Mouse (Mus musculus): ENCODE results near the gene Acrbp. TPM values are rescaled to one million over a fixed set of nuclear protein-coding genes. Genes with fewer than 3 reads are reported as not detected.
"Not testable (repeated sequence)": the region's sequence is repeated elsewhere in the genome, so short reads cannot be mapped to it uniquely, and the experiment has no call there.

Gene Acrbp
- polyA plus RNA-seq, 1 experiment = 0.91 TPM

DNA sequence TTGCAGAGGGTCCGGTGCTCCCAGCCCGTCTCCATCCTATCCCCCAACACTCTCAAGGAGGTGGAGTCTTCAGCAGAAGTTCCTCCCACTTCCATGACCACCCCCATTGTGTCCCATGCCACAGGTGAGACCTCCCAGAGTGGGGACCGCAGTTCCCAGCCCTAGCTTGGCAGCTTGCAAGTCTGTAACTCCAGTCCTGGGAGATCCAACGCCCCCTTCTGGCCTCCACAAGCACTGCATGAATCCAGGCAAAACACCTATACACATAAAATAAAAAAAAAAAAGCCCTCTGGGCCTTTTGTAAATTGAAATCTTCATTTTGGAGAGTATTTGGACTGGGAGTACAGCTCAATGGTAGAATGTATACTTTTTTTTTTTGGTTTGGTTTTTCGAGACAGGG is 1.7 kb downstream of the Acrbp start:
- H3K79me2 ChIP-seq (ENCODE audit: control insufficient read depth, insufficient read depth) = no peaks in the 10 kb centered on the region
- TF ChIP-seq MAX (IDR thresholded peaks at IDR 0.05) = no peak
- no peak for TF ChIP-seq MYOG (IDR thresholded peaks at IDR 0.05; ENCODE audit: control insufficient read depth, extremely low read depth, insufficient read length)
- no peak for TF ChIP-seq CTCF (IDR thresholded peaks at IDR 0.05; ENCODE audit: control insufficient read depth, insufficient read depth, insufficient read length)
- TF ChIP-seq USF1 (IDR thresholded peaks at IDR 0.05; ENCODE audit: low read depth) = no peak
- TF ChIP-seq MYOD1 (IDR thresholded peaks at IDR 0.05; ENCODE audit: control insufficient read depth, insufficient read length, low read depth) = no peak
- no peak for TF ChIP-seq FOSL1 (IDR thresholded peaks at IDR 0.05; ENCODE audit: insufficient read depth, low read length, poor library complexity, severe bottlenecking)
- TF ChIP-seq CEBPB (IDR thresholded peaks at IDR 0.05; ENCODE audit: low read depth) = no peak
- H3K4me3 ChIP-seq (ENCODE audit: insufficient read depth, poor library complexity, severe bottlenecking) = no peak overlapping the region
- H3K36me3 ChIP-seq (ENCODE audit: control insufficient read depth, insufficient read depth) = peaks cover 29% of the 10 kb centered on the region
- no peaks in the 10 kb centered on the region for H3K27me3 ChIP-seq (ENCODE audit: control insufficient read depth, insufficient read depth, insufficient read length)
- H3K79me3 ChIP-seq (ENCODE audit: low read depth) = no peaks in the 10 kb centered on the region
- H3ac ChIP-seq (ENCODE audit: control insufficient read depth, insufficient read length, low read depth) = no peak overlapping the region

DNA sequence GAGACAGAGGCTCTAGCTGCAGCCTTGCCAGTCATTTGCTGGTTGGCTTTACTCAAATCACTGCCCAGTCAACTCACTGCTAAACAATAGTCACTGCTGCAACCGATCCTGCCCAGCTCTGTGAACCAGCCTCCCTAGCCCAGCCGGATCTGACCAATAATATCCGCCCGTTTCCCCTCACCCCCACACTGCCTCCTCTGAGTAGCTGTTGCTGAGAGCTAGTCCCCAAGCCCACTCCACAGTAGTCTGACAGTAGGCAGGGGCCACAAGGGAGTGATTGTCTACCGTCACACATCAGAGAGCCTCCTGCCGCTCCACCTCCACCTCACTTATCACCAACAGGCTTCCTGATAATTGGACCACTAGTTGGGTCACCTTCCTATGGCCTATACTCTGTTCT is 12.0 kb downstream of the Acrbp start:
- H3K27me3 ChIP-seq (ENCODE audit: control insufficient read depth, insufficient read depth, insufficient read length) = peaks cover 23% of the 10 kb centered on the region
- no peaks in the 10 kb centered on the region for H3K36me3 ChIP-seq (ENCODE audit: control insufficient read depth, insufficient read depth)

DNA sequence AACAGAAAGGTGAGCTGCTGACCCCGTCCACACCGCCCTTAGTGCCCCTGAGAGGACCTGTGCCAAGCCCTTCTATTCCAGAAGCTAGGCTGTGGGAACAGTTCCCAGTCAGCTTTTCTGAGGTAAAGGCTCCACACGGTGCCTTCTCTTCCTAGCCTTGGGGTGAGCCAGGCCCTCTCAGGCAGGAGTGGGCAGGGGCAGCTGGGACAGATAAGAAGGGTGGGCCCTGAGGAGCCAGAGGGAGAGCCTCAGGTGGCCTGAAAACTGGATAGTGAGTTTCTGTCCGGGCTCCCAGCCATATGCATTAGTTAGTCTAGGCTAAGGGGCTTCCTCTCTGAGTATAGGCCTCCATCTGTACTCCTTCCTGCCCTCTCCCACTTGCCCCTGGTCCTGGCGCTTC is 13.0 kb downstream of the Acrbp start:
- Histone ChIP-seq H3K79me3 (ENCODE audit: low read depth) (no peaks in the 10 kb centered on the region), H3ac (ENCODE audit: control insufficient read depth, insufficient read length, low read depth) (no peak overlapping the region), H3K4me3 (ENCODE audit: insufficient read depth, poor library complexity, severe bottlenecking) (no peak overlapping the region), H3K79me2 (ENCODE audit: control insufficient read depth, insufficient read depth) (no peaks in the 10 kb centered on the region), H3K36me3 (ENCODE audit: control insufficient read depth, insufficient read depth) (no peaks in the 10 kb centered on the region), H3K27me3 (ENCODE audit: control insufficient read depth, insufficient read depth, insufficient read length) (peaks cover 25% of the 10 kb centered on the region)
- TF ChIP-seq USF1 (IDR thresholded peaks at IDR 0.05; ENCODE audit: low read depth) (no peak), CTCF (IDR thresholded peaks at IDR 0.05; ENCODE audit: control insufficient read depth, insufficient read depth, insufficient read length) (no peak), CEBPB (IDR thresholded peaks at IDR 0.05; ENCODE audit: low read depth) (no peak), MYOG (IDR thresholded peaks at IDR 0.05; ENCODE audit: control insufficient read depth, extremely low read depth, insufficient read length) (no peak), FOSL1 (IDR thresholded peaks at IDR 0.05; ENCODE audit: insufficient read depth, low read length, poor library complexity, severe bottlenecking) (no peak), MAX (IDR thresholded peaks at IDR 0.05) (no peak), MYOD1 (IDR thresholded peaks at IDR 0.05; ENCODE audit: control insufficient read depth, insufficient read length, low read depth) (no peak)

More for the DNA sequence above, 12.0 kb downstream of the Acrbp start:
- H3ac ChIP-seq (ENCODE audit: control insufficient read depth, insufficient read length, low read depth) = no peak overlapping the region
- H3K79me2 ChIP-seq (ENCODE audit: control insufficient read depth, insufficient read depth) = no peaks in the 10 kb centered on the region
- H3K4me3 ChIP-seq (ENCODE audit: insufficient read depth, poor library complexity, severe bottlenecking) = no peak overlapping the region
- TF ChIP-seq MAX (IDR thresholded peaks at IDR 0.05) = no peak
- no peak for TF ChIP-seq MYOG (IDR thresholded peaks at IDR 0.05; ENCODE audit: control insufficient read depth, extremely low read depth, insufficient read length)
- no peak for TF ChIP-seq CEBPB (IDR thresholded peaks at IDR 0.05; ENCODE audit: low read depth)
- no peak for TF ChIP-seq CTCF (IDR thresholded peaks at IDR 0.05; ENCODE audit: control insufficient read depth, insufficient read depth, insufficient read length)
- TF ChIP-seq USF1 (IDR thresholded peaks at IDR 0.05; ENCODE audit: low read depth) = no peak
- TF ChIP-seq FOSL1 (IDR thresholded peaks at IDR 0.05; ENCODE audit: insufficient read depth, low read length, poor library complexity, severe bottlenecking) = no peak
- no peak for TF ChIP-seq MYOD1 (IDR thresholded peaks at IDR 0.05; ENCODE audit: control insufficient read depth, insufficient read length, low read depth)
- H3K79me3 ChIP-seq (ENCODE audit: low read depth) = no peaks in the 10 kb centered on the region

DNA sequence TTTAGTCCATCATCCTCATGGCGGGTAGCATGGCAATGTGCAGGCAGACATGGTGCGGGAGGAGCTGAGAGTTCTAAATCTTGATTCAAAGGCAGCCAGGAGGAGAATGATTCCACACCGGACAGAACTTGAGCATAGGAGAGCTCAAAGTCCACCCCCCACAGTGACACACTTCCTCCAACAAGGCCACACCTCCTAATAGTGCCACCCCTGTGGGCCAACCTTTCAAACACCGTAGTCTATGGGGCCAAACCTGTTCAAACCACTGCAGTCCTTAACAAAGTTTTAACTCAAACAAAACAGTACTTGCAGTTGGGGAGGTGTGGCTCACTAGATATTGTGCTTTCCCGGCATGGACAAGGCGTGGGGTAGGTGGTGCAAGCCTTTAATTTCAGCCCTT is 14.4 kb downstream of the Acrbp start:
- no peak overlapping the region for H3ac ChIP-seq (ENCODE audit: control insufficient read depth, insufficient read length, low read depth)
- no peak overlapping the region for H3K4me3 ChIP-seq (ENCODE audit: insufficient read depth, poor library complexity, severe bottlenecking)
- no peaks in the 10 kb centered on the region for H3K79me2 ChIP-seq (ENCODE audit: control insufficient read depth, insufficient read depth)
- H3K27me3 ChIP-seq (ENCODE audit: control insufficient read depth, insufficient read depth, insufficient read length) = peaks cover 38% of the 10 kb centered on the region
- no peaks in the 10 kb centered on the region for H3K36me3 ChIP-seq (ENCODE audit: control insufficient read depth, insufficient read depth)
- no peaks in the 10 kb centered on the region for H3K79me3 ChIP-seq (ENCODE audit: low read depth)
- TF ChIP-seq CTCF (IDR thresholded peaks at IDR 0.05; ENCODE audit: control insufficient read depth, insufficient read depth, insufficient read length) (no peak), MAX (IDR thresholded peaks at IDR 0.05) (no peak), FOSL1 (IDR thresholded peaks at IDR 0.05; ENCODE audit: insufficient read depth, low read length, poor library complexity, severe bottlenecking) (no peak)

DNA sequence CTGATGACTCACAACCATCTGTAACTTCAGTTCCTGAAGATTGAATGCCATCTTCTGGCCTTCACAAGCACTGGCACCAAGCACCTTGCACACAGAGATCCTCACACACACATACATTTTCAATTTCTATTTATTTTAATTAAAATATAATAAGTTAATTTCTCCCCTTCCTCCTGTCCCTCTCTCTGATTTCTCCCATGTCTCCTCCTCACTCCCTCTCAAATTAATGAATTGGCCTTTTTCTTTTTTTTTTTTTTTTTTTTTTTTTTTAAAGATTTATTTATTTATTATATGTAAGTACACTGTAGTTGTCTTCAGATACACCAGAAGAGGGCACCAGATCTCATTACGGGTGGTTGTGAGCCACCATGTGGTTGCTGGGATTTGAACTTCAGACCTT is 15.7 kb downstream of the Acrbp start:
- H3K4me3 ChIP-seq (ENCODE audit: insufficient read depth, poor library complexity, severe bottlenecking); H3K36me3 ChIP-seq (ENCODE audit: control insufficient read depth, insufficient read depth): not testable (repeated sequence)

DNA sequence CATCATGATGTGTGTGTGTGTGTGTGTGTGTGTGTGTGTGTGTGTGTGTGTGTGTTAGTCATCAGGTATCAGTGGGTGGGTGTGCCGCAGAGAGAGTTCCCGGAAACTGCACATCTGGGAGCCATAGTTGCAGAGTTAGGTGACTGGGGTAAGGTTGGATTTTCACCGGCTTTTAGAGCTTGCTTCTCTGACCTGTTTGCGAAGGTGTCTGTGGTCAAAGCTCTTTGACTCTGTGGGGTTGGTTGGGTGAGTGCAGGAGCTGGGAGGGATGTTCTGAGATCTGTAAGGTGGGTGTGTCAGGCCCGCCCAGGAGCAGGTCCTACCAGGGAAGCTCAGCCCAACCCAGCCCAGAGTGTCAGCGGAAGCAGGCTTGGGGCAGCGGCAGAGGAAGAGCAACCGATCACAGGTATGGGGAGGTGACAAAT is 18.1 kb downstream of the Acrbp start, which contains the start of gene Lpar5:
Gene Lpar5, plus strand, starts transcription at position 350 of the 425 bp plus-strand sequence.
- TF ChIP-seq MYOG (IDR thresholded peaks at IDR 0.05; ENCODE audit: control insufficient read depth, extremely low read depth, insufficient read length) = no peak
- no peak for TF ChIP-seq CEBPB (IDR thresholded peaks at IDR 0.05; ENCODE audit: low read depth)
- TF ChIP-seq FOSL1 (IDR thresholded peaks at IDR 0.05; ENCODE audit: insufficient read depth, low read length, poor library complexity, severe bottlenecking) = no peak
- no peak for TF ChIP-seq CTCF (IDR thresholded peaks at IDR 0.05; ENCODE audit: control insufficient read depth, insufficient read depth, insufficient read length)
- TF ChIP-seq USF1 (IDR thresholded peaks at IDR 0.05; ENCODE audit: low read depth) = no peak
- TF ChIP-seq MAX (IDR thresholded peaks at IDR 0.05) = no peak
- TF ChIP-seq MYOD1 (IDR thresholded peaks at IDR 0.05; ENCODE audit: control insufficient read depth, insufficient read length, low read depth) = no peak
- Histone ChIP-seq H3K4me3 (ENCODE audit: insufficient read depth, poor library complexity, severe bottlenecking) (no peak within 1 kb of the TSS), H3ac (ENCODE audit: control insufficient read depth, insufficient read length, low read depth) (no peak within 1 kb of the TSS), H3K36me3 (ENCODE audit: control insufficient read depth, insufficient read depth) (no peaks in the 10 kb centered on the region), H3K27me3 (ENCODE audit: control insufficient read depth, insufficient read depth, insufficient read length) (peaks cover 33% of the 10 kb centered on the region), H3K79me2 (ENCODE audit: control insufficient read depth, insufficient read depth) (no peaks in the 10 kb centered on the region), H3K79me3 (ENCODE audit: low read depth) (no peaks in the 10 kb centered on the region)

More for the DNA sequence above, 15.7 kb downstream of the Acrbp start:
- not testable (repeated sequence) for H3K79me3 ChIP-seq (ENCODE audit: low read depth); H3ac ChIP-seq (ENCODE audit: control insufficient read depth, insufficient read length, low read depth); H3K79me2 ChIP-seq (ENCODE audit: control insufficient read depth, insufficient read depth)
- H3K27me3 ChIP-seq (ENCODE audit: control insufficient read depth, insufficient read depth, insufficient read length) = peaks cover 45% of the 10 kb centered on the region

All from C2C12 (cell line).